Comparison of ENCODE assay signal across 13 mouse cellular contexts in genomic region chr3:67447143-67447542, GRCm38 (mm10). TPM values are rescaled to one million over a fixed set of nuclear protein-coding genes. Genes with fewer than 3 reads are reported as not detected.
DNase-seq lines count a peak whose midpoint lies in the region; ATAC-seq and TF ChIP-seq lines count a peak whose summit lies in the region.
"Had no signal": no experiment of that assay in that cellular context is flagged by ENCODE, and none has a peak within 500 bp of the region (broad histone marks: within the 10 kb centered on the region; RNA-seq: fewer than 3 reads in every experiment).

No protein-coding gene starts in this region.

- H3K36me3 ChIP-seq in midbrain, postnatal 0 days (ENCODE audit: insufficient read depth, low read length), result peaks cover 42% of the 10 kb centered on the region
- H3K36me3 ChIP-seq in midbrain, embryonic 10.5 days, result peaks cover 94% of the 10 kb centered on the region

- peak; percentile 14 for DNase-seq in kidney, adult 9 months
- no peak for DNase-seq in kidney, adult 8-10 months
- no peak for DNase-seq in midbrain, postnatal 0 days (ENCODE audit: low spot score)
- DNase-seq in midbrain, embryonic 10.5 days (ENCODE audit: low spot score), result no peak
- DNase-seq in ZHBTc4 (ENCODE audit: low read depth, low spot score), result peak; percentile 67
- no peak for DNase-seq in adipocyte (ENCODE audit: low spot score)
- DNase-seq in right cerebral cortex, postnatal 36 days (ENCODE audit: low spot score in 2 of 2), result no peak
- DNase-seq: cerebellum, adult 8-10 months; kidney, postnatal 14 days; layer of hippocampus, postnatal 36 days; thymus, postnatal 14 days had no signal

- no peaks in the 10 kb centered on the region for H3K27me3 ChIP-seq in midbrain, postnatal 0 days (ENCODE audit: insufficient read depth, low read length)
- H3K27me3 ChIP-seq in midbrain, embryonic 10.5 days (ENCODE audit: low read depth, poor library complexity, severe bottlenecking), result no peaks in the 10 kb centered on the region
- H3K27me3 ChIP-seq: heart, embryonic 15.5 days had no signal

- peak; percentile 45 for TF ChIP-seq CTCF in midbrain, postnatal 0 days (IDR thresholded peaks at IDR 0.05)

- H3K27ac ChIP-seq in midbrain, postnatal 0 days (ENCODE audit: low read depth, low read length), result no peak overlapping the region
- H3K27ac ChIP-seq in midbrain, embryonic 10.5 days (replicated peaks), result no peak overlapping the region
- H3K27ac ChIP-seq: heart, embryonic 15.5 days; hindbrain, embryonic 14.5 days had no signal

- H3K9me3 ChIP-seq in midbrain, postnatal 0 days (ENCODE audit: low read length), result no peaks in the 10 kb centered on the region
- no peaks in the 10 kb centered on the region; the same call in 1 of the 2 replicates for H3K9me3 ChIP-seq in midbrain, embryonic 10.5 days (replicated peaks)
- H3K9me3 ChIP-seq: heart, embryonic 15.5 days had no signal

- H3K4me2 ChIP-seq in midbrain, postnatal 0 days (ENCODE audit: low read depth, low read length, poor library complexity, severe bottlenecking), result no peak overlapping the region
- H3K4me2 ChIP-seq: heart, embryonic 15.5 days; hindbrain, embryonic 14.5 days had no signal

- WGBS in midbrain, postnatal 0 days, result 97% methylated on average over 2 of the region's 2 CpGs
- 94% methylated on average over 2 of the region's 2 CpGs for WGBS in midbrain, embryonic 10.5 days

- H3K4me1 ChIP-seq in midbrain, postnatal 0 days (ENCODE audit: insufficient read depth, low read length), result no peaks in the 10 kb centered on the region
- H3K4me1 ChIP-seq in midbrain, embryonic 10.5 days, result no peaks in the 10 kb centered on the region
- H3K4me1 ChIP-seq: heart, embryonic 15.5 days had no signal

- no peak for ATAC-seq in midbrain, postnatal 0 days (ENCODE audit: low FRiP score)

- no peak overlapping the region for H3K9ac ChIP-seq in midbrain, postnatal 0 days (replicated peaks; ENCODE audit: low read length, poor library complexity, severe bottlenecking)
- H3K9ac ChIP-seq: heart, embryonic 15.5 days; hindbrain, embryonic 14.5 days had no signal

- H3K4me3 ChIP-seq in midbrain, postnatal 0 days (ENCODE audit: low read depth, low read length), result no peak overlapping the region
- H3K4me3 ChIP-seq in midbrain, embryonic 10.5 days, result no peak overlapping the region
- H3K4me3 ChIP-seq: heart, embryonic 15.5 days had no signal

RNA-seq across cellular contexts. Expression of gene Lxn, which starts 16.6 kb away (rescaled TPM):
- total RNA-seq in midbrain, postnatal 0 days (2014; rRNA removed), result 74.9 and 84.5 TPM in 2 replicates
- 189 and 212 TPM in 2 replicates for polyA plus RNA-seq in midbrain, postnatal 0 days (2015; fragmentation: Nextera tagmentation; extraction: Ambion mirVana)
- polyA plus RNA-seq in midbrain, embryonic 10.5 days (2016; fragmentation: Nextera tagmentation; extraction: Ambion mirVana), result 51.0 and 59.2 TPM in 2 replicates

RNA-seq across cellular contexts. Expression of gene Gfm1, which starts 17.2 kb away (rescaled TPM):
- total RNA-seq in midbrain, postnatal 0 days (2014; rRNA removed), result 25.4 and 29.1 TPM in 2 replicates
- polyA plus RNA-seq in midbrain, postnatal 0 days (2015; fragmentation: Nextera tagmentation; extraction: Ambion mirVana), result 21.3 and 22.1 TPM in 2 replicates
- 49.6 and 52.4 TPM in 2 replicates for polyA plus RNA-seq in midbrain, embryonic 10.5 days (2016; fragmentation: Nextera tagmentation; extraction: Ambion mirVana)

Comparison
In these comparisons a context has a peak if more than half of its experiments do, and no peak if none do; other contexts are left out.
1. DNase-seq: peak in kidney, adult 9 months (single experiment) and ZHBTc4 (single experiment); none in kidney, adult 8-10 months (0 of 2), midbrain, postnatal 0 days (single experiment), midbrain, embryonic 10.5 days (single experiment), adipocyte (single experiment) and right cerebral cortex, postnatal 36 days (0 of 2).